Mouse (Mus musculus) lung, postnatal 36 days (tissue): ENCODE results near the gene Ttc1.

Experiments
- DNase-seq: peaks from one replicate; pipeline ENCODE4 v3.0.0; 2022; ENCODE audit warnings: mixed read lengths

Gene Ttc1

GRCm38 (mm10) chr11:43747233-43748226, at the start of gene Ttc1:
Gene Ttc1 (minus strand): TSS chr11:43748008.
- DNase-seq, result peak; percentile 99

DNA sequence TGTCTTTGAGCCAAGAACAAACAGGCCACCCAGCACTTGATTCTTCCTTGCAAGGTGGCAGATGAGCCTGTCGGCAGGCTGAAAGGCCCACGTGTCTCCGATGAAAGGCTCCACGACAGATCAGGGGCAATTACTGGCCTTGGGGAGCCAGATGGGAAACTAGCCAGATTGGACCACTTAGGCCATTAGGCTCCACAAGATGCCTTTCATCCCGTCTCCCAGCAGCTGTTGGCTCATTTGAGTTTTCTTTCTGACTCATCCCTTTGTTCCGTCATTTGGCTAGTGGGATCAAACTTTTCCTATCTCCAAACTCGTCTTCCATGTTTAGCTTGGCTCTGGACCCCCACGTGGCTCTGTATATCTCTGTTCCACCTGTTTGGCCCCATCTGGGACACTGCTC, 48.2 kb upstream of the Ttc1 start:
- no peak for DNase-seq

DNA sequence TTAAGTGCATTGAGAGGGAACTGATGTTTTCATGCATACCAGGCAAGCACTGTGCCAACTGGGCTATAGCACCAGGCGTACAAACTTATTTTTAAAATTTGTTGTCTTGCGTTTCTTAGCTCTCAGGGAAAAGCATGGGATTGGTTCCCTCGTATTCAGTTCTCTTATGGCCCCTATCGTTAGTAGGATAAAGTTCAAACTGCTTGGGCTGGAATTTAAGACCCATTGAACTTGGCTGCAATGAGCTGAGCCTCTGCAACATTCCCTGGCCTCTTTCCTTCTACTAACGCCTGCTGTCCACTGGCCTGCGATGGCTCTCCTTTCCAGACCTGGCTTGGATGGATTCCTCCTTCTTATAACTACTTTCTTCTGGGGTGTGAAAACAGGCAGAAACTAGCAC, 42.6 kb upstream of the Ttc1 start:
- DNase-seq, result peak; percentile 23

GRCm38 (mm10) chr11:43783772-43784171, 36.0 kb upstream of the Ttc1 start:
- peak; percentile 73 for DNase-seq

DNA sequence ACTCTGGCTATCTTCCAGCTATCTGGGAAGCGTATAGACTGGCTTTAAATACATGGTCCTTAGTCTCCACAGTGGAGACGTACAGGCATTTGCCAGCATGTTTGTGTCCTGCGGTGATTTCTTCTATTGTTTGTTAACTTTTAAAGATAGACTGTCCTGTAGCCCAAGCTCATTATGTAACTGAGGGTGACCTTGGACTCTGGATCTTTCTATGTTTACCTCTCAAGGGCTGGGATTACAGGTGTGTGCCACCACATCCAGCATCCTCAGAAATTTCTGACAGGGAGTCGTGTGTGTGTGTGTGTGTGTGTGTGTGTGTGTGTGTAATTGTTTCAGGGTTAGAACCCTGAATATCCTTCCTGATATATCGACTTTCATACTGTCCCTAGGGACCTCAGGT, 35.3 kb upstream of the Ttc1 start:
- no peak for DNase-seq

GRCm38 (mm10) chr11:43779551-43779950, 31.7 kb upstream of the Ttc1 start:
- no peak for DNase-seq

- no peak for DNase-seq
These were observed 28.5 kb upstream of the Ttc1 start for GRCm38 (mm10) chr11:43776324-43776694.

- no peak for DNase-seq
These were observed 27.9 kb upstream of the Ttc1 start for GRCm38 (mm10) chr11:43775469-43776323.

- peak; percentile 82 for DNase-seq
These were observed 25.9 kb upstream of the Ttc1 start for GRCm38 (mm10) chr11:43773725-43774124.

DNA sequence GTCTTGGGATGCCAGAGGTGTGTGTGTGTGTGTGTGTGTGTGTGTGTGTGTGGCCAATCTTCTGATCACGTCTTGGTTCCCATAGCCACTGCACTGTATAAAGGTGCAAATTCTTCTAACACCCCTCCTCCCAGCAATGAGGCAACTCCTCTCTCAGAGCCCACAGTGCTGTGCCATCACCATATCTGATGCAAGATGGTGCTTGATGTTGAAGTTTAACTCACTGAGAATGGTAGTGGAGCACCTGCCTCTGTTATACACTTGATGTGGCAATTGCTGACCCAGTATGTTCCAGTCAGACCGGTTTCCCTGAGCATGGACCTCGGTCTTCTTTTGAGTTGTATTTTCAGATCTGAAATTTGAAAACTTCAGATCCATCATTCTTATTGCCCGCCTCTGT, 22.3 kb upstream of the Ttc1 start:
- peak; percentile 44 for DNase-seq

DNA sequence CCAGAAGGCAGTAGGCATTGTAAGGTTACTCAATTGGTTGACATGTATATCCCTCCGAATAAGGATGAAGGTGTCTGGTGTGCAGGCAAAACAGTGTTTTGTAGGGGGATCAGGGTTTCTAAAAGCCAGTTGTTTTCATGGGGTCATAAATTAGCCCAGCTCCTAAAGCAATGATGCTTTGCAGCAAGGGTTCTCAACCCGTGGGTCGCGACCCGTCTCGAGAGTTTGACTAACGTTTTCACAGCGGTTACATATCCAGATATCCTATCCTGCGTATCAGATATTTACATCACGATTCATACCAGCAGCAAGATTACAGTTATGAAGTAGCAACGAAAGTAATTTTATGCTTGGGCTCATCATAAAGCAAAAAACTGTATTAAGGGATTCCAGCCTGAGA, 19.9 kb upstream of the Ttc1 start:
- no peak for DNase-seq

GRCm38 (mm10) chr11:43766922-43767648, 19.3 kb upstream of the Ttc1 start:
- peak; percentile 88 for DNase-seq

DNA sequence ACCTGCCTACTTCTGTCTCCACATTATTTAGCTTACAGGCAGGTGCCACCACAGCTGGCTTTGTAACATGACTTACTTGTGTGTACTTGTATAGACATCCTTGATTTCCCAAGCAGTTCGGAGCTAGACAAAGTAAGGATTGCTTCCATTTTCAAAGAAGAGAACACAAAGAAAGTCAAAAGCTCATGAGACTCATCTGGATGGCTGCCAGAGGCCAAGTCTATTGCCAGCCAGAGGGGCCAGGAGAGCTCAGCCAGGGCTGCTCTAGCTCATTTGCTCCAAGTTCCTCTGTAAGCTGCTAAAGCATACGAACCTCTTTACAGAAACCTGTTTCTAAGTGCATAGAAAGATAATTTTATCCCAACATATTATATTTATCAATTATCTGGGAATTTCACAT, 10.6 kb upstream of the Ttc1 start:
- no peak for DNase-seq

DNA sequence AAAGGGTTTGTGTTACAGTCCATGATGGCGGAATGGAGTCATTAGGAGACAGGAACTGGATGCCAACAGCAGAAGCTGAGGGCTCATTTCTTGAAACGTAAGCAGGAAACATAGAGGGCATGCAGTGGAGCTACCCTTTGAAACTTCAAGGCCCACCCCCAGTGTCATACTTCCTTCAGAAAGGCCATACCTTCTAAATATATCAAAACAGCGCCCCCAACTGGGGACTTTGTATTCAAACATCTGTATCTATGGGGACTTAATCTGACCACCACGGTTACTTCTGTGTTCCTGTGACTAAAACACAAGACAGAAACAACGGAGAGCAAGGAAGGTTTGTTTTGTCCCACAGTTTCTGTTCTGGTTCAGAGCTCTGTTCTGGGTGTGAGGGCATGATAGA, 7.6 kb upstream of the Ttc1 start:
- no peak for DNase-seq

DNA sequence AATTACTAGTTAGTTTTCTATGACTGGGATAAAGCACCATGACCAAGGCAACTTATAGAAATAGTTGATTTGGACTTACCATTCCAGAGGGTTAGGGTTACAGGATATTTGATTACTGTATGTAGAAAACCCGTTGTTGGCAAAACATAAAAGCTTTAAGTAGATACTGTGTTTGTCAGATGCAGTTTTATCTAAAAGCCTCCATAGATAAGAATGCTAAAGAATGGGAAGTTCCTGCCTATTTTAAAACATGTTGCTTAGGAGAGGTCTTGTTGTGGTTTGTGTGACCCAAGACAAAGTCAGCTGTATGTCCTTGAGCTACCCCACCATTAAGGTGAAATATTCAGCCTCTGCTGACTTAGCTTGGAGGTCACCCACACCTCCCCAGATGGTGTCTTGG, 6.8 kb upstream of the Ttc1 start:
- no peak for DNase-seq

DNA sequence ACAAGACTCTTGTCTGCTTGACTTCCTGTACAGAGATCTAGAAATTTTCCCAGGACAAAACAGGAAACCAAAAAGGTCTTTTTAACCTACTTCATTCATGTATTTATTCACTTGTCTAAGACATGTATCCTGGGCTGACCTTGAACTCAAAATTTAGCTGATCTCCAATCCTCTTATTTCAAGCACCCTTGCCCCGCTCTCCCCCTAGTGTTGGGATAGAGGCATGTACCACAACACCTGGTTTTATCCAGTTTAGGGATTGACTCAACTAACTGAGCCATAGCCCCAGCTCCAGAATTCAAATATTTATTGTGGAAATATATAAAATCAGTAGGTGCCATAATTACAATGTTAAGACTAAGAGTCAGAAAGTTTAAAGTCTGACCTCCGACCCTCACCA, 3.7 kb upstream of the Ttc1 start:
- DNase-seq, result no peak

- DNase-seq, result no peak
These were observed 19.0 kb downstream of the Ttc1 start for GRCm38 (mm10) chr11:43728737-43729301.

DNA sequence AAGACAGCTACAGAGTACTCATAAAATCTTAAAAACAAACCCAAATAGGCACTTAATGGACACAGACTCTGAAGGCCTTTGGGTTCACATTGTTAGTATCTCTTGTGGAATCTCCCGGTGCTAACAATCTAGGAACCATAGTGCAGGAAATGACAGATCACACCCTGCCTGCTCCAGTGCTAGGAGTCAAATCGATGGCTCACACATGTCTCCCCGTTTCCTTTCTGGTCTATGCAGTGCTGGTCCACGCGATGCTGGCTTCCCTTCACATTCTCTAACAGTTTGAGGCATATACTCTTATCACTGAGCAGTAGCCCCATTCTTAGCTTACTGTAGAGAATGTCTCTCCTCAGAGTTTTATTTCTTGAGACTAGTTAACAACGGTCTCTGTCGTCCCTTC, 20.0 kb downstream of the Ttc1 start:
- DNase-seq, result no peak

GRCm38 (mm10) chr11:43723411-43723810, 24.4 kb downstream of the Ttc1 start:
- DNase-seq, result no peak

DNA sequence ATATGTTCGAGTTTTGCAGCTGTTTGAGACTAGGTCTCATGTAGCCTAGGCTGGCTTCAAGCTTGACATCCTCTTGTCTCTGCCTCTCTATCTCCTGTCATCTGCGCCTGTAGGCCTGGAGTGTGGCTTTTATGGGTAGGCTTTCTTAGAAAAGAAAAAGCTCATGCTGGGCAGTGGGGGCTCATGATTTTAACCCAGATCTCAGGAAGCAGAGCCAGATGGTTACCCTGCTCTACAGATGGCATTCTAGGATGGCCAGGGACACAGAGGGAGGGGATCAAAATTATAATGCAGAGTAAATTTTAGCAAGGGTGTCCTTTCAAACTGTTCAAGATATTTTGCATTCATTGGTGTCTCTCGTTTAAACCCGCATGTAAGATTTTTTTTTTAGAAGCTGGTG, 35.6 kb downstream of the Ttc1 start:
- no peak for DNase-seq

GRCm38 (mm10) chr11:43708409-43708808, 39.4 kb downstream of the Ttc1 start:
- no peak for DNase-seq

DNA sequence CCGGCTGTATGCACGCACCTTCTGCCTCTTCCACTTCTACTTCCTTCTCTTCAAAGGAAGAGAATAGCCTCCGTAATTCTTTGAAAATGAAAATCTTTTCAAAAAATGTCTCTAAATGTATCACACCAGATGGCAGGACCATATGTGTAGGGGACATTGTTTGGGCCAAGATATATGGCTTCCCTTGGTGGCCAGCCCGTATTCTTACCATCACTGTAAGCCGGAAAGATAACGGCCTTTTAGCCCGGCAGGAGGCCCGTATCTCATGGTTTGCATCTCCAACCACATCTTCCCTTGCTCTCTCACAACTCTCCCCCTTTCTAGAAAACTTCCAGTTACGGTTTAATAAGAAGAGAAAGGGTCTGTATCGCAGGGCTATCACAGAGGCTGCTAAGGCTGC, 42.1 kb downstream of the Ttc1 start:
- no peak for DNase-seq

- no peak for DNase-seq
These were observed 44.3 kb downstream of the Ttc1 start for GRCm38 (mm10) chr11:43703552-43703951.
